ENCODE assay signal across 8 mouse cellular contexts in the genomic region with DNA sequence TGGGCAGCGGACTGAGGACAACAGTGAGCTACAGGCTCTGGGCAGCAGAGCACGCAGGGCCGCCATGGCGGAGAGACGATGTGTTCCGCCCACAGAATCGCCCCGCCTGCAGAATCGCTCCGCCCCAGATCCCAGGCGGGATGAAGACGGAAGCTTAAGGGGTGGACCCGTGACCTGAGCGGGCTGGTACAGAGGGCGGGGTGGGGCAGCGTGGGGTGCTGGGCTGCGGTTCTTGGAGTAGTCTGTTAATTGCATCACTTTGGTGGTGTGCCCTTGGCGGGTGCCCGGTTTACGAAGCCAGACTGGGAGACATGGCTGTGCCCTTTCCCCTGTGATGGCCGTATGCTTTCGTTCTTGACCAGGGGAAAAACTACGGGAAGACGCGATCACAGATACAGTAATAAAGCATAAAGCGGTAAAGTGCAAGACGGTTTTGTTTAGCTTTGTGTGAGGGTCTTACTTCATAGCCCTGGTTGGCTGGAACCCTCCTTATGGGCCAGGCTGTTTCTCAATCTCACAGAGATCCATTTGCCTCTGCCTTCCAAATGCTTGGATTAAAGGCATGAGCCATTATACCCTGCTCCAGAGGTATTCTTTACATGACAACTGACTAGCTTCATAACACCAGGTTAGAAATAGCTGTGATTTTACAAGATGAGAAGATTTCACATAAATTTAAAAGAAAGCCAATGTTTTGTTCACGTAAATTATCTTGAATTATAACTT. TPM values are rescaled to one million over a fixed set of nuclear protein-coding genes. Genes with fewer than 3 reads are reported as not detected.
DNase-seq lines count a peak whose midpoint lies in the region; ATAC-seq and TF ChIP-seq lines count a peak whose summit lies in the region.

A gene (minus strand): TSS at position 148 of the 726 bp plus-strand sequence.

- H3K79me2 ChIP-seq in heart, adult 2 months (replicated peaks; ENCODE audit: control insufficient read depth, insufficient read depth, low read length): no peaks in the 10 kb centered on the region; the same call in 1 of the 2 replicates

- WGBS in bone marrow, adult 2 months: 2% methylated on average over 28 of the region's 28 CpGs
- 4% methylated on average over 28 of the region's 28 CpGs for WGBS in embryonic facial prominence, embryonic 15.5 days
- 3% methylated on average over 28 of the region's 28 CpGs for WGBS in heart, adult 2 months
- 4% methylated on average over 28 of the region's 28 CpGs for WGBS in limb, embryonic 12.5 days
- 4% methylated on average over 28 of the region's 28 CpGs for WGBS in midbrain, embryonic 14.5 days
- 3% methylated on average over 28 of the region's 28 CpGs for WGBS in spleen, adult 2 months

- peak; percentile 91 for DNase-seq in A20 (ENCODE audit: low read depth, low spot score)
- DNase-seq in heart, adult 2 months: peak; percentile 93 to 95
- peak; percentile 93 to 94 for DNase-seq in kidney, adult 8-10 months
- DNase-seq in midbrain, embryonic 14.5 days: peak; percentile 88
- DNase-seq in spleen, adult 2 months (ENCODE audit: low read depth in 1 of 2, low spot score in 2 of 2): peak; percentile 75 to 88

- no peak for TF ChIP-seq CTCF in bone marrow, adult 2 months (IDR thresholded peaks at IDR 0.05; ENCODE audit: control insufficient read depth, insufficient read depth, low read length)
- no peak for TF ChIP-seq CTCF in heart, adult 2 months (IDR thresholded peaks at IDR 0.05)
- no peak for TF ChIP-seq CTCF in spleen, adult 2 months (IDR thresholded peaks at IDR 0.05; ENCODE audit: extremely low read depth, insufficient read depth, insufficient read length, insufficient replicate concordance)

- 0 out of 2 replicates have a peak, but pooled peaks cover 2% of the 10 kb centered on the region for H3K27me3 ChIP-seq in embryonic facial prominence, embryonic 15.5 days
- no peaks in the 10 kb centered on the region for H3K27me3 ChIP-seq in heart, adult 2 months (ENCODE audit: control insufficient read depth, insufficient read depth, low read length)
- H3K27me3 ChIP-seq in limb, embryonic 12.5 days: no peaks in the 10 kb centered on the region
- H3K27me3 ChIP-seq in midbrain, embryonic 14.5 days (ENCODE audit: control insufficient read depth, insufficient read depth, low read length): no peaks in the 10 kb centered on the region
- H3K27me3 ChIP-seq in spleen, adult 2 months (ENCODE audit: control insufficient read depth, insufficient read depth, low read length): no peaks in the 10 kb centered on the region

- H3K9ac ChIP-seq in embryonic facial prominence, embryonic 15.5 days: peak within 1 kb of the TSS; percentile 72
- peak within 1 kb of the TSS; percentile 88 for H3K9ac ChIP-seq in heart, adult 2 months (ENCODE audit: low read depth, low read length)
- H3K9ac ChIP-seq in limb, embryonic 12.5 days (replicated peaks): peak within 1 kb of the TSS; percentile 81
- peak within 1 kb of the TSS; percentile 93 for H3K9ac ChIP-seq in midbrain, embryonic 14.5 days (replicated peaks; ENCODE audit: low read length)

- H3K27ac ChIP-seq in bone marrow, adult 2 months (ENCODE audit: control insufficient read depth, insufficient read depth, low read depth, low read length, poor library complexity): peak within 1 kb of the TSS; percentile 65
- peak within 1 kb of the TSS; percentile 91 for H3K27ac ChIP-seq in embryonic facial prominence, embryonic 15.5 days (replicated peaks)
- peak within 1 kb of the TSS; percentile 97 for H3K27ac ChIP-seq in heart, adult 2 months
- peak within 1 kb of the TSS; percentile 92 for H3K27ac ChIP-seq in limb, embryonic 12.5 days
- peak within 1 kb of the TSS; percentile 83 for H3K27ac ChIP-seq in midbrain, embryonic 14.5 days (replicated peaks; ENCODE audit: low read depth, low read length)
- H3K27ac ChIP-seq in spleen, adult 2 months (ENCODE audit: insufficient read depth, low read length): peak within 1 kb of the TSS; percentile 61

- H3K36me3 ChIP-seq in embryonic facial prominence, embryonic 15.5 days: peaks cover 14% of the 10 kb centered on the region
- H3K36me3 ChIP-seq in heart, adult 2 months (ENCODE audit: control insufficient read depth, insufficient read depth, low read length): 0 out of 2 replicates have a peak, but pooled peaks cover 1% of the 10 kb centered on the region
- peaks cover 15% of the 10 kb centered on the region for H3K36me3 ChIP-seq in limb, embryonic 12.5 days
- H3K36me3 ChIP-seq in midbrain, embryonic 14.5 days (ENCODE audit: control insufficient read depth, insufficient read depth, low read length): peaks cover 15% of the 10 kb centered on the region
- H3K36me3 ChIP-seq in spleen, adult 2 months (ENCODE audit: control insufficient read depth, insufficient read depth, low read length): peaks cover 6% of the 10 kb centered on the region; the same call in 1 of the 2 replicates

- peak within 1 kb of the TSS; percentile 90 for H3K4me3 ChIP-seq in bone marrow, adult 2 months (replicated peaks; ENCODE audit: control insufficient read depth, low read depth, low read length)
- H3K4me3 ChIP-seq in embryonic facial prominence, embryonic 15.5 days (replicated peaks): peak within 1 kb of the TSS; percentile 78
- peak within 1 kb of the TSS; percentile 98 for H3K4me3 ChIP-seq in heart, adult 2 months
- peak within 1 kb of the TSS; percentile 77 for H3K4me3 ChIP-seq in limb, embryonic 12.5 days (replicated peaks)
- H3K4me3 ChIP-seq in midbrain, embryonic 14.5 days (replicated peaks; ENCODE audit: low read depth, low read length): peak within 1 kb of the TSS; percentile 70
- H3K4me3 ChIP-seq in spleen, adult 2 months (ENCODE audit: extremely low read depth, insufficient read depth, insufficient read length): peak within 1 kb of the TSS; percentile 80

- ATAC-seq in embryonic facial prominence, embryonic 15.5 days (ENCODE audit: insufficient number of reproducible peaks, low FRiP score, low TSS enrichment, low read depth): peak; percentile 92
- ATAC-seq in limb, embryonic 12.5 days (ENCODE audit: insufficient number of reproducible peaks, insufficient read depth, low FRiP score, low TSS enrichment, low read depth): peak; percentile 93
- ATAC-seq in midbrain, embryonic 14.5 days (ENCODE audit: low FRiP score, low TSS enrichment): peak; percentile 93

- peak; percentile 64; the same call in 1 of the 2 replicates for TF ChIP-seq EP300 in heart, adult 2 months (IDR thresholded peaks at IDR 0.05; ENCODE audit: insufficient read depth, low read depth, low read length)

- H3K4me2 ChIP-seq in embryonic facial prominence, embryonic 15.5 days (replicated peaks): peak within 1 kb of the TSS; percentile 82
- H3K4me2 ChIP-seq in limb, embryonic 12.5 days: peak within 1 kb of the TSS; percentile 89
- peak within 1 kb of the TSS; percentile 80 for H3K4me2 ChIP-seq in midbrain, embryonic 14.5 days (ENCODE audit: low read length)

- intact Hi-C loops in heart, adult 2 months (cut with DNase I): loop anchor here (1.0 to 2.0 kb wide), 3 partner anchors 9 to 21 kb away; a partner anchor contains a TSS

- peak; percentile 84; the same call in 1 of the 2 replicates for TF ChIP-seq POLR2A in bone marrow, adult 2 months (IDR thresholded peaks at IDR 0.05; ENCODE audit: borderline replicate concordance, control insufficient read depth, low read depth, low read length)
- TF ChIP-seq POLR2A in heart, adult 2 months (IDR thresholded peaks at IDR 0.05; ENCODE audit: insufficient read depth, low read depth, low read length): peak; percentile 91
- TF ChIP-seq POLR2A in spleen, adult 2 months (IDR thresholded peaks at IDR 0.05; ENCODE audit: low read depth, low read length): peak; percentile 64; the same call in 1 of the 2 replicates

- no peaks in the 10 kb centered on the region for H3K9me3 ChIP-seq in embryonic facial prominence, embryonic 15.5 days (replicated peaks)
- H3K9me3 ChIP-seq in limb, embryonic 12.5 days: no peaks in the 10 kb centered on the region
- no peaks in the 10 kb centered on the region for H3K9me3 ChIP-seq in midbrain, embryonic 14.5 days (ENCODE audit: control insufficient read depth, low read length)

- peaks cover 1% of the 10 kb centered on the region; the same call in 1 of the 2 replicates for H3K4me1 ChIP-seq in bone marrow, adult 2 months (ENCODE audit: control insufficient read depth, insufficient read depth, low read length)
- no peaks in the 10 kb centered on the region for H3K4me1 ChIP-seq in embryonic facial prominence, embryonic 15.5 days
- H3K4me1 ChIP-seq in heart, adult 2 months (ENCODE audit: control insufficient read depth, insufficient read depth, low read length): no peaks in the 10 kb centered on the region; the same call in 1 of the 2 replicates
- 0 out of 2 replicates have a peak, but pooled peaks cover 8% of the 10 kb centered on the region for H3K4me1 ChIP-seq in limb, embryonic 12.5 days (replicated peaks)
- H3K4me1 ChIP-seq in midbrain, embryonic 14.5 days (ENCODE audit: control insufficient read depth, insufficient read depth, low read length): peaks cover 11% of the 10 kb centered on the region; the same call in 1 of the 2 replicates
- H3K4me1 ChIP-seq in spleen, adult 2 months (ENCODE audit: control insufficient read depth, insufficient read depth, insufficient read length): peaks cover 8% of the 10 kb centered on the region; the same call in 1 of the 2 replicates

RNA-seq across cellular contexts. Expression of the gene that starts here (rescaled TPM):
- 15.5 and 25.8 TPM in 2 replicates for polyA plus RNA-seq in bone marrow, adult 2 months (2011; ENCODE audit: insufficient read depth, insufficient read length, low replicate concordance, missing spikeins)
- polyA plus RNA-seq in embryonic facial prominence, embryonic 15.5 days (2015; fragmentation: Nextera tagmentation; extraction: Ambion mirVana): 127 and 132 TPM in 2 replicates
- total RNA-seq in heart, adult 2 months (2021): 100 to 1,000 TPM; 438 to 535 TPM
- 473 and 490 TPM in 2 replicates for polyA plus RNA-seq in heart, adult 2 months (2012; rRNA removed)
- 166 and 175 TPM in 2 replicates for polyA plus RNA-seq in limb, embryonic 12.5 days (2016; fragmentation: Nextera tagmentation; extraction: Ambion mirVana)
- polyA plus RNA-seq in midbrain, embryonic 14.5 days (2014; fragmentation: Nextera tagmentation; extraction: Ambion mirVana): 129 TPM in 2 replicates
- 24.5 and 29.5 TPM in 2 replicates for polyA plus RNA-seq in spleen, adult 2 months (2012; rRNA removed)

Comparison
In these comparisons a context has a peak if more than half of its experiments do, and no peak if none do; other contexts are left out.
1. Peak in every context shown above with its lines: DNase-seq, ATAC-seq, H3K4me3 ChIP-seq and H3K27ac ChIP-seq.